Mouse (Mus musculus) stomach, embryonic 16.5 days (tissue): ENCODE data around the gene Dpp4. TPM values are rescaled to one million over a fixed set of nuclear protein-coding genes. Genes with fewer than 3 reads are reported as not detected.
A peak's percentile ranks its signal among the peaks of the same experiment; 100 is the strongest.

Source experiments
- ATAC-seq: fragments of 200-750 bp; cut with Nextera tagmentation; 2 replicates; pipeline ENCODE4 v1.8.0; 2017; ENCODE audit warnings: moderate number of reproducible peaks, moderate TSS enrichment; ENCODE audit not compliant: insufficient read depth, low FRiP score
- H3K27ac ChIP-seq: fragments of 300-500 bp; sonication (generic); 2 replicates; pipeline ENCODE4 v1.5.1; 2014; ENCODE audit warnings: low read length
- H3K27me3 ChIP-seq: fragments of 300-500 bp; sonication (generic); 2 replicates; pipeline ENCODE4 v1.6.1; 2014; ENCODE audit warnings: low read length, control low read depth, mixed read lengths; ENCODE audit not compliant: control insufficient read depth, insufficient read depth
- H3K36me3 ChIP-seq: fragments of 300-500 bp; sonication (generic); 2 replicates; pipeline ENCODE4 v1.6.1; 2014; ENCODE audit warnings: low read length; ENCODE audit not compliant: control insufficient read depth, insufficient read depth
- H3K4me1 ChIP-seq: fragments of 300-500 bp; sonication (generic); 2 replicates; pipeline ENCODE4 v1.6.1; 2014; ENCODE audit warnings: low read length, control low read depth, mixed read lengths; ENCODE audit not compliant: control insufficient read depth, insufficient read depth
- H3K4me2 ChIP-seq: fragments of 300-500 bp; sonication (generic); 2 replicates; pipeline ENCODE4 v1.6.1; 2014; ENCODE audit warnings: low read depth, low read length, mixed read lengths
- H3K4me3 ChIP-seq: fragments of 300-500 bp; sonication (generic); replicated peaks from 2 replicates; pipeline ENCODE4 v1.5.1; 2014; ENCODE audit warnings: mild to moderate bottlenecking, low read length
- H3K9ac ChIP-seq: fragments of 300-500 bp; sonication (generic); 2 replicates; pipeline ENCODE4 v1.6.1; 2014; ENCODE audit warnings: low read length
- H3K9me3 ChIP-seq: fragments of 300-500 bp; sonication (generic); replicated peaks from 2 replicates; pipeline ENCODE4 v1.6.1; 2016; ENCODE audit warnings: low read length, control low read depth; ENCODE audit not compliant: control insufficient read depth
- WGBS: fragments of 180-500 bp; shearing (Covaris S2); extraction: QIAGEN DNeasy Blood & Tissue Kit; methylation state at CpG from one replicate; pipeline ENCODE4 v1.1.7; 2014; 5-methylcytosine and 5-hydroxymethylcytosine counted together
- polyA plus RNA-seq: library from polyadenylated mRNA; unstranded; fragments of >200 nt; fragmentation: Nextera tagmentation; extraction: Ambion mirVana; gene quantifications from 2 replicates; pipeline ENCODE4 v1.2.1, GENCODE M21; 2015

Gene Dpp4
- polyA plus RNA-seq, 1 experiment from 2014 or later, result 18.5 TPM

GRCm38 (mm10) chr2:62398115-62398875 lies 13.7 kb downstream of the Dpp4 start:
- WGBS, result 89% methylated on average over 2 of the region's 2 CpGs
- H3K4me3 ChIP-seq, result no peak overlapping the region
- no peaks in the 10 kb centered on the region for H3K27me3 ChIP-seq
- no peaks in the 10 kb centered on the region for H3K36me3 ChIP-seq
- H3K4me1 ChIP-seq, result no peaks in the 10 kb centered on the region
- H3K9me3 ChIP-seq, result no peaks in the 10 kb centered on the region
- no peak for ATAC-seq
- H3K4me2 ChIP-seq, result no peak overlapping the region
- no peak overlapping the region for H3K9ac ChIP-seq
- H3K27ac ChIP-seq, result no peak overlapping the region

- H3K4me1 ChIP-seq, result no peaks in the 10 kb centered on the region
- no peak overlapping the region for H3K4me3 ChIP-seq
- H3K27me3 ChIP-seq, result no peaks in the 10 kb centered on the region
- no peak overlapping the region; the same call in 1 of the 2 replicates for H3K27ac ChIP-seq
- no peak overlapping the region for H3K4me2 ChIP-seq
- no peaks in the 10 kb centered on the region for H3K9me3 ChIP-seq
- no peak for ATAC-seq
- 55% methylated on average over 4 of the region's 4 CpGs for WGBS
- no peak overlapping the region for H3K9ac ChIP-seq
- H3K36me3 ChIP-seq, result no peaks in the 10 kb centered on the region
These were observed 14.4 kb downstream of the Dpp4 start for GRCm38 (mm10) chr2:62397661-62398060.

GRCm38 (mm10) chr2:62396799-62397198 lies 15.2 kb downstream of the Dpp4 start:
- H3K36me3 ChIP-seq, result no peaks in the 10 kb centered on the region
- no peak for ATAC-seq
- H3K4me2 ChIP-seq, result no peak overlapping the region
- no peak overlapping the region for H3K4me3 ChIP-seq
- no peaks in the 10 kb centered on the region for H3K27me3 ChIP-seq
- no peaks in the 10 kb centered on the region for H3K9me3 ChIP-seq
- no peaks in the 10 kb centered on the region for H3K4me1 ChIP-seq
- 78% methylated on average over 1 of the region's 1 CpGs for WGBS
- no peak overlapping the region for H3K27ac ChIP-seq
- no peak overlapping the region for H3K9ac ChIP-seq

- WGBS, result 96% methylated on average over 3 of the region's 3 CpGs
- no peak for ATAC-seq
- no peaks in the 10 kb centered on the region for H3K4me1 ChIP-seq
- no peak overlapping the region for H3K4me3 ChIP-seq
- H3K4me2 ChIP-seq, result no peak overlapping the region
- no peak overlapping the region for H3K27ac ChIP-seq
- H3K9ac ChIP-seq, result no peak overlapping the region
- H3K9me3 ChIP-seq, result no peaks in the 10 kb centered on the region
- no peaks in the 10 kb centered on the region for H3K27me3 ChIP-seq
- H3K36me3 ChIP-seq, result no peaks in the 10 kb centered on the region
These were observed 17.2 kb downstream of the Dpp4 start for GRCm38 (mm10) chr2:62394800-62395199.

GRCm38 (mm10) chr2:62392098-62392497 lies 19.9 kb downstream of the Dpp4 start:
- no peak for ATAC-seq
- 65% methylated on average over 3 of the region's 3 CpGs for WGBS
- no peaks in the 10 kb centered on the region for H3K4me1 ChIP-seq
- H3K9me3 ChIP-seq, result no peaks in the 10 kb centered on the region
- H3K36me3 ChIP-seq, result no peaks in the 10 kb centered on the region
- H3K27me3 ChIP-seq, result no peaks in the 10 kb centered on the region
- no peak overlapping the region for H3K4me3 ChIP-seq
- no peak overlapping the region for H3K4me2 ChIP-seq
- H3K9ac ChIP-seq, result no peak overlapping the region
- H3K27ac ChIP-seq, result no peak overlapping the region

- no peaks in the 10 kb centered on the region for H3K27me3 ChIP-seq
- H3K4me1 ChIP-seq, result no peaks in the 10 kb centered on the region
- peak overlapping the region; percentile 46; the same call in 1 of the 2 replicates for H3K27ac ChIP-seq
- H3K36me3 ChIP-seq, result no peaks in the 10 kb centered on the region
- no peaks in the 10 kb centered on the region for H3K9me3 ChIP-seq
- peak; percentile 53 for ATAC-seq
- H3K9ac ChIP-seq, result no peak overlapping the region
- H3K4me3 ChIP-seq, result no peak overlapping the region
- 65% methylated on average over 12 of the region's 12 CpGs for WGBS
- no peak overlapping the region for H3K4me2 ChIP-seq
These were observed 21.0 kb downstream of the Dpp4 start for GRCm38 (mm10) chr2:62390961-62391461.

- H3K9ac ChIP-seq, result no peak overlapping the region
- H3K27me3 ChIP-seq, result no peaks in the 10 kb centered on the region
- no peak overlapping the region for H3K4me2 ChIP-seq
- no peak for ATAC-seq
- no peak overlapping the region for H3K27ac ChIP-seq
- WGBS, result 54% methylated on average over 3 of the region's 3 CpGs
- no peak overlapping the region for H3K4me3 ChIP-seq
- no peaks in the 10 kb centered on the region for H3K36me3 ChIP-seq
- no peaks in the 10 kb centered on the region for H3K4me1 ChIP-seq
- H3K9me3 ChIP-seq, result no peaks in the 10 kb centered on the region
These were observed 21.7 kb downstream of the Dpp4 start for GRCm38 (mm10) chr2:62390305-62390704.

- no peaks in the 10 kb centered on the region for H3K36me3 ChIP-seq
- 85% methylated on average over 4 of the region's 4 CpGs for WGBS
- H3K4me2 ChIP-seq, result no peak overlapping the region
- no peak overlapping the region for H3K9ac ChIP-seq
- H3K27me3 ChIP-seq, result no peaks in the 10 kb centered on the region
- no peaks in the 10 kb centered on the region for H3K9me3 ChIP-seq
- H3K4me3 ChIP-seq, result no peak overlapping the region
- H3K27ac ChIP-seq, result no peak overlapping the region
- no peaks in the 10 kb centered on the region for H3K4me1 ChIP-seq
- no peak for ATAC-seq
These were observed 23.2 kb downstream of the Dpp4 start for GRCm38 (mm10) chr2:62388841-62389240.

- H3K4me3 ChIP-seq, result no peak overlapping the region
- H3K9ac ChIP-seq, result no peak overlapping the region
- WGBS, result 20% methylated on average over 4 of the region's 4 CpGs
- H3K9me3 ChIP-seq, result no peaks in the 10 kb centered on the region
- H3K36me3 ChIP-seq, result no peaks in the 10 kb centered on the region
- H3K4me2 ChIP-seq, result no peak overlapping the region
- ATAC-seq, result peak; percentile 92
- H3K27ac ChIP-seq, result no peak overlapping the region
- no peaks in the 10 kb centered on the region for H3K27me3 ChIP-seq
- no peaks in the 10 kb centered on the region for H3K4me1 ChIP-seq
These were observed 28.8 kb downstream of the Dpp4 start for GRCm38 (mm10) chr2:62383196-62383595.
